Mouse (Mus musculus) stomach, embryonic 15.5 days (tissue): ENCODE data around the gene Grm1. TPM values are rescaled to one million over a fixed set of nuclear protein-coding genes. Genes with fewer than 3 reads are reported as not detected.

Experiments
- ATAC-seq: fragments of 200-750 bp; cut with Nextera tagmentation; 2 replicates; pipeline ENCODE4 v1.8.0; 2017; ENCODE audit warnings: low read depth, moderate number of reproducible peaks, moderate TSS enrichment; ENCODE audit not compliant: insufficient read depth, low FRiP score
- H3K27ac ChIP-seq: fragments of 300-500 bp; sonication (generic); 2 replicates; pipeline ENCODE4 v1.5.1; 2015; ENCODE audit warnings: mild to moderate bottlenecking, inconsistent platforms
- H3K27me3 ChIP-seq: fragments of 300-500 bp; sonication (generic); replicated peaks from 2 replicates; pipeline ENCODE4 v1.6.1; 2015; ENCODE audit warnings: inconsistent platforms
- H3K36me3 ChIP-seq: fragments of 300-500 bp; sonication (generic); 2 replicates; pipeline ENCODE4 v1.6.1; 2015; ENCODE audit warnings: inconsistent platforms
- H3K4me1 ChIP-seq: fragments of 300-500 bp; sonication (generic); 2 replicates; pipeline ENCODE4 v1.6.1; 2015; ENCODE audit warnings: inconsistent platforms
- H3K4me2 ChIP-seq: fragments of 300-500 bp; sonication (generic); 2 replicates; pipeline ENCODE4 v1.6.1; 2015; ENCODE audit warnings: mild to moderate bottlenecking, inconsistent platforms
- H3K4me3 ChIP-seq: fragments of 300-500 bp; sonication (generic); replicated peaks from 2 replicates; pipeline ENCODE4 v1.5.1; 2015; ENCODE audit warnings: inconsistent platforms
- H3K9ac ChIP-seq: fragments of 300-500 bp; sonication (generic); 2 replicates; pipeline ENCODE4 v1.6.1; 2015; ENCODE audit warnings: inconsistent platforms
- H3K9me3 ChIP-seq: fragments of 300-500 bp; sonication (generic); 2 replicates; pipeline ENCODE4 v1.6.1; 2016; ENCODE audit warnings: inconsistent platforms
- WGBS: fragments of 180-500 bp; shearing (Covaris S2); methylation state at CpG from one replicate; pipeline ENCODE4 v1.1.7; 2015; 5-methylcytosine and 5-hydroxymethylcytosine counted together
- polyA plus RNA-seq: library from polyadenylated mRNA; unstranded; fragments of >200 nt; fragmentation: Nextera tagmentation; extraction: Ambion mirVana; gene quantifications from 2 replicates; pipeline ENCODE4 v1.2.1, GENCODE M21; 2015

Grm1 gene
- polyA plus RNA-seq, 1 experiment from 2014 or later, result 0.14 TPM

DNA sequence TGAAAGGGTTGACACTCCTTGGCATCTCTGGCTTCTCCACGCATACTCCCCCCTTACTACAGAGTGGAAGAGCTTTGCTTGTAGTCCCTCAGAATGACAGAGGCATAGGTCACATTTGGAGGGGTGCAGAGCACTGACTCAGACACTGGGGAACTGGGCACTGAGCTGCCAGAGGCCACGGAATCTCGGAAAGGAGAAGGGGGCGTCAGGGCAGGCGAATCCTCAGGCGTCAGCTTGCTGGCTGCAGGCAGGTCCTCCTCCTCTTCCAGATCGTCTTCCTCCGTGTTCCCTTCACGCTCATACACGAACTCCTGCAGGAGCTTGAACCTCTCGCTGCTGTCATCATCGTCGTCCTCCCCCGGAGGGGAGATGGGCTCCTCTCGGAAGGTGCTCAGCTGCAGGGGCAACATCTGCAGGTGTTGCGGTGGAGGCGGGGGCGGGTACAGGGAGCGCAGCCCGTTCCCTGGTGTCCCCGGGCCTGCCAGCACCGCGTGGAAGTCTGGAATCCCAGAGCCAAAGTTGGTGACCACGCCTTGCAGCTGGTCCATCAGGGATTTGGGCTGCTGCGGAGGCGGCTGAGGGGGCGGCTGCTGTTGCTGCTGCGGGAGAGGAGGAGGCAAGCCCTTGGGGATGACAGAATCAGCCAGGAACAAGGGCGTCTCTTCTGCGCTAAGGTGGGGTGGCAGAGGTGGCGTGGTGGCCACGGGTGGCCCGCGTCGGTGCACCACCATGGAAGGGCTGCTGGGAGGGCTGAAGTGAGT lies 393.1 kb downstream of the Grm1 start:
- Histone ChIP-seq H3K4me1 (0 out of 2 replicates have a peak, but pooled peaks cover 5% of the 10 kb centered on the region), H3K27me3 (no peaks in the 10 kb centered on the region), H3K9me3 (no peaks in the 10 kb centered on the region), H3K27ac (no peak overlapping the region), H3K4me3 (peak overlapping the region; percentile 40), H3K9ac (no peak overlapping the region), H3K36me3 (no peaks in the 10 kb centered on the region), H3K4me2 (peak overlapping the region; percentile 82)
- 3% methylated on average over 34 of the region's 35 CpGs for WGBS
- ATAC-seq, result no peak

DNA sequence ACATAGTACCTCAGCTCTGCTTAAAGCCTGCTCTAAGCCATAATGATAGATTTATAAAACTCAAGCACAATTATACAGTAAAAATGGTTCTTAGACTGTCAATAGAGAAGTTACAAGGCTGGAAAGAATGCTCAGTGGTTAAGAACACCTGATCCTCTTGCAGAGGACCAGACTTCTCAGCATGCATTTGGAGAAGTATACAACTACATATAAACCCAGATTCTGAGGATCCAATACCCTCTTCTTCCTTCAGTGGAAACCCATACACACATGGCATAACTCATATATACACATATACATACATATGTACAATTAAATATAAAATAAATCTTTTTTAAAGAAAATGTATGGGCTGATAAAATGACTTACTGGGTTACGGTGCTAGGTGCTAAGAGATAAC lies 401.1 kb downstream of the Grm1 start, which contains the start of gene Gm10944:
Gene Gm10944 (plus strand): TSS at position 301 of the 400 bp plus-strand sequence.
- no peak within 1 kb of the TSS for H3K4me3 ChIP-seq
- no peak within 1 kb of the TSS for H3K9ac ChIP-seq
- H3K9me3 ChIP-seq, result no peaks in the 10 kb centered on the region
- no peaks in the 10 kb centered on the region for H3K27me3 ChIP-seq
- no peak for ATAC-seq
- no peaks in the 10 kb centered on the region for H3K4me1 ChIP-seq
- H3K36me3 ChIP-seq, result no peaks in the 10 kb centered on the region
- H3K4me2 ChIP-seq, result no peak within 1 kb of the TSS
- no peak within 1 kb of the TSS for H3K27ac ChIP-seq
- WGBS, result 93% methylated on average over 1 of the region's 1 CpGs

DNA sequence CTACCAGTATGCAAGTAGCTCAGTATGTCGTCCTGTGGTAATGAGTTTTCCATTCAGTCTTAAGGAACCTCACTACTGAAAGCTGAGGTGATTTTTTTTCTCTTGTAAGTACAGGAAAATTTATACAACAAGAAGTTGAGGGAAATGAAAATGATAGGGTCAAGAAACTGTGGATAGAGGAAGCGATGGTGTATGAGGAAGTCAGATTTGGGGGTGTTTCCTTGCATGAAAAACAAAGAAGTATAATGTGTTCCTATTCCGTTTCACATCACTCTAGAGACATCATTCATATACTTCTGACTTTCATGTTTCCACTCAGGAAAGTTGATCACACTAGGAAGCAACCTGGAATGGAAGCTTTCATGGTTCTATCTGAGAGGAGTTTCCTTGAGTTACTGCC lies 422.2 kb downstream of the Grm1 start:
- WGBS, result 74% methylated on average over 3 of the region's 3 CpGs
- no peak overlapping the region for H3K27ac ChIP-seq
- no peak overlapping the region for H3K9ac ChIP-seq
- no peaks in the 10 kb centered on the region for H3K4me1 ChIP-seq
- no peak for ATAC-seq
- no peaks in the 10 kb centered on the region for H3K27me3 ChIP-seq
- H3K4me3 ChIP-seq, result no peak overlapping the region
- H3K9me3 ChIP-seq, result no peaks in the 10 kb centered on the region
- H3K36me3 ChIP-seq, result no peaks in the 10 kb centered on the region
- H3K4me2 ChIP-seq, result no peak overlapping the region

DNA sequence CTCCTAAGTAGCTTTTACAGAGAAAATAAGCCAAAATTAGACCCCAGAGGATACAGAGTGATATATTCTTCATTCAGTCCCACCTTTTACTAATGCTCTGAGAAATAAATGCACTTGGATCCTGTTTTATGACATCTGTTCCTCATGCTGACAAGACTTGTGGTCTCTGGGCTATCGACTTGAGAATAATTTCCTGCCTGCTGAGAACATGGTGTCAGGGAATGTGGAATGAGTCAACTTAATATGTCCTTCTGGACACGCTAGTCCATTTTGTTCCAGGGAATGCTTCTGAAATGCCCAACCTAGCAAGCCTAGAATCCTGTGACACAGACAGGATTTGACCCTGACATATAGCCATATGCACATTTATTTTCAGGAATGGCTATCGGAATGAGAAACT lies 423.0 kb downstream of the Grm1 start:
- 75% methylated on average over 3 of the region's 3 CpGs for WGBS
- H3K9ac ChIP-seq, result no peak overlapping the region

DNA sequence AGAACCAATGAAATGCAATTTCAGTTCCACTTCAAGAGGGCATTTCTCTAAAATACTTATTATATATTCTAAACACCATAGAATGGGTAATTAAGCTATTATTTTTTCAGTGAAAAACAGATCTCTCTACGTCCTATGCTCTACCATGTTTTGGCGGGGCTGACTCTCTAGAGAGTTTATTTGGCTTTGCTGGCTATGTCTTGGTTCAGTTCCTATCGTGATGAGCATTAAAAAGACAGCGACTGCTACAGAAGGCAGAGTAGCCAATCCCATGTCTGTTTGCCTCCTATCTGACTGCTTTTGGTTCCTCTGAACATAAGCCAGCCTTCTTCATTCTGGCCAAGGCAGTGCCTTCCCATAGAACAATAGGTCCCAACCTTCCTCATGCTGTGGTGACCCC lies 425.5 kb downstream of the Grm1 start:
- Histone ChIP-seq H3K4me2 (no peak overlapping the region), H3K9me3 (no peaks in the 10 kb centered on the region), H3K27me3 (no peaks in the 10 kb centered on the region), H3K4me3 (no peak overlapping the region), H3K27ac (no peak overlapping the region), H3K9ac (no peak overlapping the region), H3K36me3 (no peaks in the 10 kb centered on the region), H3K4me1 (no peaks in the 10 kb centered on the region)
- no peak for ATAC-seq
- WGBS, result 83% methylated on average over 4 of the region's 4 CpGs

More for the DNA sequence above, 423.0 kb downstream of the Grm1 start:
- H3K4me3 ChIP-seq, result no peak overlapping the region
- no peak overlapping the region for H3K4me2 ChIP-seq
- no peaks in the 10 kb centered on the region for H3K36me3 ChIP-seq
- H3K27ac ChIP-seq, result no peak overlapping the region
- ATAC-seq, result no peak
- H3K9me3 ChIP-seq, result no peaks in the 10 kb centered on the region
- H3K27me3 ChIP-seq, result no peaks in the 10 kb centered on the region
- no peaks in the 10 kb centered on the region for H3K4me1 ChIP-seq

DNA sequence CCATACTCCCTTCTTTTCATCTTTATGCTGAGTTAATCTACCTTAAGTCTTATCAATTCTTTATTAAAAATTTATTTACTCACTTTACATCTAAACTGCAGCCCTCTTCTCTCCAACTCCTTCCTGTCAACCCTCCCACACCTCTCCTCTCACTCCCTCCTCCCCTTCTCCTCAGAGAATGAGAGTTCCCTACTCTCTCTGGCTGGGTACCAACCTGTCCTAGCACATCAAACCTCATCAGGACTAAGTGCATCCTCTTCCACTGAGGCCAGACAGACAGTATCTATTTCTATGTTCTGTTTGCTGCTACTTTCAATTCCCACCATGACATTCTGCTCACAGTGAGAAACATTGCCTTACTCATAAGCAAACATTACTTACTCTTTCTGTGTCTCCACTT lies 426.2 kb downstream of the Grm1 start:
- Histone ChIP-seq H3K4me3 (no peak overlapping the region), H3K4me1 (no peaks in the 10 kb centered on the region), H3K27me3 (no peaks in the 10 kb centered on the region), H3K9ac (no peak overlapping the region), H3K4me2 (no peak overlapping the region), H3K27ac (no peak overlapping the region), H3K36me3 (no peaks in the 10 kb centered on the region), H3K9me3 (no peaks in the 10 kb centered on the region)
- no peak for ATAC-seq

Other genes with a start within 250 kb of the Grm1 start
- 15.1 and 15.9 TPM in 2 replicates for gene Shprh, start 67.1 kb upstream of the Grm1 start, polyA plus RNA-seq
- gene Fbxo30, start 199.0 kb upstream of the Grm1 start, polyA plus RNA-seq, result 30.0 and 32.7 TPM in 2 replicates